Mouse (Mus musculus): ENCODE data around the gene Ptpa. TPM values are rescaled to one million over a fixed set of nuclear protein-coding genes. Genes with fewer than 3 reads are reported as not detected.

The Ptpa gene
- total and polyA plus RNA-seq, 2 experiments from 2014 or later, result 92.4 to 109 TPM

GRCm38 (mm10) chr2:30436809-30437208 lies 21.0 kb downstream of the Ptpa start:
- no peak overlapping the region for H3K27ac ChIP-seq (ENCODE audit: low read depth)
- TF ChIP-seq EP300 (IDR thresholded peaks at IDR 0.05; ENCODE audit: low read depth) (no peak), CTCF (IDR thresholded peaks at IDR 0.05; ENCODE audit: low read depth) (no peak)
- H3K4me2 ChIP-seq (ENCODE audit: low read depth, low read length), result no peak overlapping the region
- no peaks in the 10 kb centered on the region for H3K27me3 ChIP-seq (ENCODE audit: control insufficient read depth, insufficient read depth, low read length)
- peaks cover 59% of the 10 kb centered on the region for H3K36me3 ChIP-seq (replicated peaks; ENCODE audit: control insufficient read depth, insufficient read depth, low read length)
- H3K9ac ChIP-seq (replicated peaks; ENCODE audit: low read depth, low read length), result no peak overlapping the region
- DNase-seq (ENCODE audit: low spot score) (no peak), ATAC-seq (ENCODE audit: insufficient read depth, low read depth) (no peak)
- no peak overlapping the region for H3K4me3 ChIP-seq (ENCODE audit: low read depth, low read length)
- WGBS, result 73% methylated on average over 4 of the region's 4 CpGs
- no peaks in the 10 kb centered on the region for H3K9me3 ChIP-seq (replicated peaks; ENCODE audit: control insufficient read depth, low read length)
- peaks cover 18% of the 10 kb centered on the region for H3K4me1 ChIP-seq (ENCODE audit: control insufficient read depth, insufficient read depth)

DNA sequence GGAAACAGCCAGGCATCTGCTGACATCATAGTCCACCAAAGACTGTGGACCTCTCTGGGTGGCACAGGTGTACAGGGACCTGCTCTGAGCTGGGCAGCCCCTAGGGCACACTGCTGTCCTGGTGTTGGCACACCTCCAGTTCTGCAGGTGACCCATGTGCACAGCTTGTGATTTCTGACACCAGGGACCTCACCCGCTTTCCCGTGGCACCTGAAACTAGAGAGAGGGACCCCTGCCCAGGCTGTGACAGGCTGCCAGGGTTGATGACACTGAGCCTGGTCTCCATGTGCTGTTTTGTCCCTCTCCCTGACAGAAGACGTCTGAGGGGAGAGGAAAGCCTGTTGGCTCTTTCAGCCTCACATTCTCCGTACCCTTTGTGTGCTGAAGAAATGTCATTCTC lies 22.0 kb downstream of the Ptpa start:
- Histone ChIP-seq H3K9me3 (replicated peaks; ENCODE audit: control insufficient read depth, low read length) (no peaks in the 10 kb centered on the region), H3K9ac (replicated peaks; ENCODE audit: low read depth, low read length) (no peak overlapping the region), H3K27ac (ENCODE audit: low read depth) (no peak overlapping the region), H3K4me2 (ENCODE audit: low read depth, low read length) (no peak overlapping the region), H3K36me3 (replicated peaks; ENCODE audit: control insufficient read depth, insufficient read depth, low read length) (peaks cover 49% of the 10 kb centered on the region), H3K4me3 (ENCODE audit: low read depth, low read length) (no peak overlapping the region), H3K4me1 (ENCODE audit: control insufficient read depth, insufficient read depth) (peaks cover 25% of the 10 kb centered on the region), H3K27me3 (ENCODE audit: control insufficient read depth, insufficient read depth, low read length) (no peaks in the 10 kb centered on the region)
- TF ChIP-seq EP300 (IDR thresholded peaks at IDR 0.05; ENCODE audit: low read depth) (no peak), CTCF (IDR thresholded peaks at IDR 0.05; ENCODE audit: low read depth) (no peak)
- DNase-seq (ENCODE audit: low spot score) (no peak), ATAC-seq (ENCODE audit: insufficient read depth, low read depth) (no peak)
- WGBS, result 81% methylated on average over 4 of the region's 4 CpGs

- Histone ChIP-seq H3K4me2 (ENCODE audit: low read depth, low read length) (no peak overlapping the region), H3K9ac (replicated peaks; ENCODE audit: low read depth, low read length) (peak overlapping the region; percentile 26; the same call in 1 of the 2 replicates), H3K4me1 (ENCODE audit: control insufficient read depth, insufficient read depth) (peaks cover 43% of the 10 kb centered on the region), H3K4me3 (ENCODE audit: low read depth, low read length) (no peak overlapping the region), H3K36me3 (replicated peaks; ENCODE audit: control insufficient read depth, insufficient read depth, low read length) (peaks cover 40% of the 10 kb centered on the region), H3K27ac (ENCODE audit: low read depth) (peak overlapping the region; percentile 97), H3K9me3 (replicated peaks; ENCODE audit: control insufficient read depth, low read length) (no peaks in the 10 kb centered on the region), H3K27me3 (ENCODE audit: control insufficient read depth, insufficient read depth, low read length) (no peaks in the 10 kb centered on the region)
- no peak for ATAC-seq (ENCODE audit: insufficient read depth, low read depth)
- no peak for TF ChIP-seq EP300 (IDR thresholded peaks at IDR 0.05; ENCODE audit: low read depth)
- no peak for TF ChIP-seq CTCF (IDR thresholded peaks at IDR 0.05; ENCODE audit: low read depth)
- no peak for DNase-seq (ENCODE audit: low spot score)
- WGBS, result 77% methylated on average over 6 of the region's 6 CpGs
Observed at GRCm38 (mm10) chr2:30439631-30440030, 23.8 kb downstream of the Ptpa start.

GRCm38 (mm10) chr2:30440211-30440700 lies 24.4 kb downstream of the Ptpa start:
- Histone ChIP-seq H3K27me3 (ENCODE audit: control insufficient read depth, insufficient read depth, low read length) (no peaks in the 10 kb centered on the region), H3K4me2 (ENCODE audit: low read depth, low read length) (peak overlapping the region; percentile 61; the same call in 1 of the 2 replicates), H3K4me1 (ENCODE audit: control insufficient read depth, insufficient read depth) (peaks cover 49% of the 10 kb centered on the region), H3K9ac (replicated peaks; ENCODE audit: low read depth, low read length) (peak overlapping the region; percentile 26; the same call in 1 of the 2 replicates), H3K36me3 (replicated peaks; ENCODE audit: control insufficient read depth, insufficient read depth, low read length) (peaks cover 40% of the 10 kb centered on the region), H3K27ac (ENCODE audit: low read depth) (peak overlapping the region; percentile 97), H3K4me3 (ENCODE audit: low read depth, low read length) (no peak overlapping the region), H3K9me3 (replicated peaks; ENCODE audit: control insufficient read depth, low read length) (no peaks in the 10 kb centered on the region)
- TF ChIP-seq CTCF (IDR thresholded peaks at IDR 0.05; ENCODE audit: low read depth) (no peak), EP300 (IDR thresholded peaks at IDR 0.05; ENCODE audit: low read depth) (no peak)
- WGBS, result 7% methylated on average over 3 of the region's 3 CpGs
- ATAC-seq (ENCODE audit: insufficient read depth, low read depth) (no peak), DNase-seq (ENCODE audit: low spot score) (no peak)

GRCm38 (mm10) chr2:30440701-30441517 lies 25.1 kb downstream of the Ptpa start:
- peak overlapping the region; percentile 61 for H3K4me2 ChIP-seq (ENCODE audit: low read depth, low read length)
- peaks cover 42% of the 10 kb centered on the region for H3K36me3 ChIP-seq (replicated peaks; ENCODE audit: control insufficient read depth, insufficient read depth, low read length)
- H3K27me3 ChIP-seq (ENCODE audit: control insufficient read depth, insufficient read depth, low read length), result no peaks in the 10 kb centered on the region
- TF ChIP-seq CTCF (IDR thresholded peaks at IDR 0.05; ENCODE audit: low read depth), result peak; percentile 88
- TF ChIP-seq EP300 (IDR thresholded peaks at IDR 0.05; ENCODE audit: low read depth), result no peak
- H3K4me1 ChIP-seq (ENCODE audit: control insufficient read depth, insufficient read depth), result peaks cover 56% of the 10 kb centered on the region
- WGBS, result 2% methylated on average over 12 of the region's 12 CpGs
- ATAC-seq (ENCODE audit: insufficient read depth, low read depth) (peak; percentile 75), DNase-seq (ENCODE audit: low spot score) (peak; percentile 96)
- H3K9ac ChIP-seq (replicated peaks; ENCODE audit: low read depth, low read length), result peak overlapping the region; percentile 73
- peak overlapping the region; percentile 97 for H3K27ac ChIP-seq (ENCODE audit: low read depth)
- peak overlapping the region; percentile 34 for H3K4me3 ChIP-seq (ENCODE audit: low read depth, low read length)
- no peaks in the 10 kb centered on the region for H3K9me3 ChIP-seq (replicated peaks; ENCODE audit: control insufficient read depth, low read length)

Measured in heart, postnatal 0 days (tissue).